Mouse (Mus musculus) MEL (cell line): ENCODE measurements around the gene Fgfr2.

ENCODE experiments used
- CTCF ChIP-seq, 3 experiments: IDR thresholded peaks in 2 of 3; conservative IDR thresholded peaks in 1 of 3; 2 replicates each; pipeline ENCODE4 v1.5.1; 2011 to 2012; ENCODE audit warnings: low read length in 3 of 3, low read depth in 2 of 3, mild to moderate bottlenecking in 2 of 3, improper control_type of control experiment in 1 of 3, inconsistent platforms in 1 of 3, mixed read lengths in 1 of 3, moderate library complexity in 1 of 3; ENCODE audit not compliant: control insufficient read depth in 1 of 3, insufficient read depth in 1 of 3, poor library complexity in 1 of 3, severe bottlenecking in 1 of 3
- NELFE ChIP-seq: IDR thresholded peaks from 2 replicates; pipeline ENCODE4 v1.6.1; 2011; ENCODE audit warnings: low read depth, low read length, improper control_type of control experiment
- POLR2A ChIP-seq, 2 experiments: IDR thresholded peaks; 2 replicates each; pipeline ENCODE4 v1.6.1; 2011 to 2012; ENCODE audit warnings: low read length in 2 of 2, mild to moderate bottlenecking in 2 of 2, control low read depth in 1 of 2, improper control_type of control experiment in 1 of 2, low read depth in 1 of 2, moderate library complexity in 1 of 2; ENCODE audit not compliant: control insufficient read depth in 1 of 2, insufficient read depth in 1 of 2, poor library complexity in 1 of 2

GRCm38 (mm10) chr7:133032589-133033203, 90.5 kb downstream of the Fgfr2 start:
- TF ChIP-seq CTCF (IDR thresholded peaks at IDR 0.05 in 2 of 3, conservative IDR thresholded peaks at IDR 0.05 in 1 of 3; ENCODE audit: control insufficient read depth in 1 of 3, insufficient read depth in 1 of 3, low read depth in 2 of 3, low read length in 3 of 3, poor library complexity in 1 of 3, severe bottlenecking in 1 of 3) = peak; percentile 78 to 82 (median 81)
- no peak for TF ChIP-seq NELFE
- TF ChIP-seq POLR2A (IDR thresholded peaks at IDR 0.05; ENCODE audit: control insufficient read depth in 1 of 2, insufficient read depth in 1 of 2, low read depth in 1 of 2, low read length in 2 of 2, poor library complexity in 1 of 2) = no peak
